Mouse (Mus musculus): ENCODE results near the gene Olfr694.
"Not testable (repeated sequence)": the region's sequence is repeated elsewhere in the genome, so short reads cannot be mapped to it uniquely, and the experiment has no call there.

Olfr694 gene

GRCm38 (mm10) chr7:106691714-106692113 lies at the start of gene Olfr694:
TSS of gene Olfr694 (minus strand) at chr7:106691814.
- DNase-seq (ENCODE audit: low spot score), result no peak

GRCm38 (mm10) chr7:106737028-106737427 lies 45.4 kb upstream of the Olfr694 start:
- no peak for DNase-seq (ENCODE audit: low spot score)

- DNase-seq (ENCODE audit: low spot score), result no peak
Measured at GRCm38 (mm10) chr7:106733717-106734116, 42.1 kb upstream of the Olfr694 start.

GRCm38 (mm10) chr7:106725654-106726053 lies 34.0 kb upstream of the Olfr694 start:
- DNase-seq (ENCODE audit: low spot score), result not testable (repeated sequence)

- DNase-seq (ENCODE audit: low spot score), result no peak
Measured at GRCm38 (mm10) chr7:106716296-106716695, 24.7 kb upstream of the Olfr694 start, which contains the start of gene Olfr695. TSS of gene Olfr695 (minus strand) at chr7:106716396.

- DNase-seq (ENCODE audit: low spot score), result no peak
Measured at GRCm38 (mm10) chr7:106711463-106711862, 19.8 kb upstream of the Olfr694 start.

GRCm38 (mm10) chr7:106707705-106708104 lies 16.1 kb upstream of the Olfr694 start:
- not testable (repeated sequence) for DNase-seq (ENCODE audit: low spot score)

GRCm38 (mm10) chr7:106696891-106697290 lies 5.3 kb upstream of the Olfr694 start:
- DNase-seq (ENCODE audit: low spot score), result no peak

GRCm38 (mm10) chr7:106692976-106693375 lies 1.4 kb upstream of the Olfr694 start:
- no peak for DNase-seq (ENCODE audit: low spot score)

- DNase-seq (ENCODE audit: low spot score), result no peak
Measured at GRCm38 (mm10) chr7:106685382-106685781, 6.2 kb downstream of the Olfr694 start.

GRCm38 (mm10) chr7:106680484-106680883 lies 11.1 kb downstream of the Olfr694 start, which contains the start of gene Olfr693:
TSS of gene Olfr693 (minus strand) at chr7:106680584.
- DNase-seq (ENCODE audit: low spot score), result no peak

- DNase-seq (ENCODE audit: low spot score), result no peak
Measured at GRCm38 (mm10) chr7:106652344-106652652, 39.3 kb downstream of the Olfr694 start.

GRCm38 (mm10) chr7:106651555-106652343 lies 39.9 kb downstream of the Olfr694 start:
- no peak for DNase-seq (ENCODE audit: low spot score)

GRCm38 (mm10) chr7:106649774-106650173 lies 41.8 kb downstream of the Olfr694 start:
- DNase-seq (ENCODE audit: low spot score), result no peak

- no peak for DNase-seq (ENCODE audit: low spot score)
Measured at GRCm38 (mm10) chr7:106645261-106645660, 46.4 kb downstream of the Olfr694 start.

GRCm38 (mm10) chr7:106644222-106644870 lies 47.3 kb downstream of the Olfr694 start:
- DNase-seq (ENCODE audit: low spot score), result no peak

- no peak for DNase-seq (ENCODE audit: low spot score)
Measured at GRCm38 (mm10) chr7:106640839-106641238, 50.8 kb downstream of the Olfr694 start.

- DNase-seq (ENCODE audit: low spot score), result no peak
Measured at GRCm38 (mm10) chr7:106635560-106635959, 56.1 kb downstream of the Olfr694 start.
